Mouse (Mus musculus) testis, adult 2 months (tissue): Measurements from ENCODE around the gene Tbc1d9.

Experiments used
- CTCF ChIP-seq: fragments of 200-500 bp; IDR thresholded peaks from 2 replicates; pipeline ENCODE4 v1.5.1; 2012; ENCODE audit warnings: low read depth, mild to moderate bottlenecking, inconsistent platforms, low read length, moderate library complexity; ENCODE audit not compliant: control insufficient read depth, insufficient read depth, insufficient replicate concordance
- POLR2A ChIP-seq: fragments of 200-500 bp; IDR thresholded peaks from 2 replicates; pipeline ENCODE4 v1.6.1; 2012; ENCODE audit warnings: low read depth, mild to moderate bottlenecking, inconsistent platforms, low read length, moderate library complexity; ENCODE audit not compliant: control insufficient read depth

- TF ChIP-seq CTCF (no peak), POLR2A (no peak)
Observed at GRCm38 (mm10) chr8:83155110-83155509, 10.0 kb upstream of the Tbc1d9 start.
